Mouse (Mus musculus): Measurements from ENCODE around the gene Erg28.
A peak's percentile ranks its signal among the peaks of the same experiment; 100 is the strongest.

Gene Erg28

DNA sequence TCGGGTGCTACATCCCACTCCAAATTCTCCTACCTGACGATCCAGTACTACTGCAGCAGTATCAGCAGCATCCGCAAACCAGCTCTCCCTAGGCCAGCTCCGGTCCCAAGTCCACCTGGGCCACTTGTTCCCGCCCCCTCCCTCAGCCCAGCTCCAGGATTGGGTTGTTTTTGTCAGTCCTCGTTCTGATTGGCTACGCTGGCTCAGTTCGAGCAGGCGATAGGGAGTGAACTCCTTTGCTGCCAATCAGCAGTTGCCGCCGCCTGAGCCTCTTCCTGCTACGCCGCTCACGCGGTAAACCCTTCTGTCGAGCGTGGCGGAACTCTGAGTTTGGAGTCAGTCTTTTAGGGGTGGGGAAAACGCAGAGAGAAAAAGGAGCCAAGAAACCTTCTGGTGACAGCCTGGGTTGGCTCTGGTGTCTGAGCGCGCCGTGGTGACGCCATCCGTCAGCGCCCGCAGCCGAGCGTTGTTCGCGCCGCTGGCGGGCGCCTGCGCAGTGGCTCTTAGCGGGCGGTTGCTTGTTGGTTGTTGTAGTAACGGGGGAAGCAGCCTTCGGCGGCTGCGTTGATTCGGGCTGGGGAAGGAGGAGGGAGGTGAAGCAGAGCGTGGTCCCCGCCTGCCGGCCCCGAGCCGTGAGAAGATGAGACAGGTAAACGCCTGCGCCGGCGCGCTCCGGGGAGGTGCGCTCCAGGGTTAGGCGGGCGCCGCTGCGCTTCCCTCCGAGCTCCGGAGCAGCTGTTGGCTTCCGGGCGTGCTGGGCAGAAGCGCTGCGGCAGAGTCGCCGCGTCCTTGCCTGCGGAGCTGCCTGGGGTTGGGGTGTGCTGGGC is at the start of gene Erg28, which contains the start of gene Ttll5:
Gene Erg28, minus strand, starts transcription at position 113 of the 827 bp plus-strand sequence.
Gene Ttll5, plus strand, starts transcription at position 222 of the 827 bp plus-strand sequence.
- DNase-seq (ENCODE audit: low spot score): peak; percentile 94

DNA sequence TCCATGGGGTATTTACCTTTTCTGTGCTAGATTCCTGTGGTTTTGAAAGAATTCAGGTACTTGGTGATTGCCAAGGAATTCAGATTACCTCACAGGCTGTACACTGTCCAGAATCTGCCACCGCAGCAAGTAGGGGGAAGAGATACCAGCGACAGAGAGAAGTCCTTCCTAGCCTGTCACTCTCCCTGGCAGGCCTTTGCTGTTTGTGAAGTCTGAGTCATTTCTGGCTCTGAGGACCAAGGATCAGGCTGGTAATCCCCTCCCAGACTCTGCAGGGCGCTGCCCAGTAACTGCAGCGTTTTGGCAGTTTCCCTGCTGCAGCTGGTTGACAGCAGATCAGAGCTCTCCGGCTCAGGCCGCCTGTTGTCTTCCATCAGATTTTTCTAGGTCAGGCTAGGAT is 45.1 kb upstream of the Erg28 start:
- no peak for DNase-seq (ENCODE audit: low spot score)

- peak; percentile 21 for DNase-seq (ENCODE audit: low spot score)
Measured at GRCm38 (mm10) chr12:85867125-85867524, 42.8 kb upstream of the Erg28 start.

DNA sequence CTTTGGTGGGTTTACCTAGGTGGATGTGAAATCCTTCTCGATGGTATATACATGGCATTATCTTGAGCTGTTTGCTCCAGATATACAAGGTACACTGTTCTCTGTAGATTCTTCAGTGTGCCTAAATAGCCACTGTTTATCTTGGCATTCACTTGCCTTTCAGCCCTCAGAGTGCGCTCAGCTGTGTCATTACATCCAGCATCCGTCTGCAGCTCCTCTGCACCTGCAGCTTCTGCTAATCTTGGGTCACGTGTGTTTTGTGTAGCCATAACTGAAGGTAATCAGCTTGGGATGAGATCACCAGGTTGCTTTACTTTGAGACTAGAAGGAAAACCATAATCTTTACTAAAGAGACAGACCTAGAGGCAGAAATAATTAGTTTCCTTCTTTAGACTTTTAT is 42.3 kb upstream of the Erg28 start:
- DNase-seq (ENCODE audit: low spot score): no peak

DNA sequence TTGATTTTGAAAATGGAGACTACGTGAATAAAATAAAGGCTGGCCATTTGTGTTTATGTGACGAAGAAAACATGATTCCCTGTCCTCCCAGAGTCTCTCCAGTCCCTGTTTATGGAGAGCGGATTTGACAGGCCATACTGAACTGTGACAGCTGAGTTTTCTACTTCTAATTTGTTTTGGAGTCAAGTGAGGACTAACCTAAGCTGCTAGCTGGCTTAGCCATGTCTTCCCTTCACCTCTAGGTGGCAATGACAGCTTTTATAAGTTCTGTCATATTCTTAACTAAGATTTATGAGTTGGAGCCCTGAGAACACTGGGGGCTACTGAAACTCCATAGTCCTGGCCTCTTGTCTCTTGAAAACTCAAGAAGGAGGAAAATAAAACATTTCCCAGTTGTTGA is 41.2 kb upstream of the Erg28 start:
- DNase-seq (ENCODE audit: low spot score): peak; percentile 16

DNA sequence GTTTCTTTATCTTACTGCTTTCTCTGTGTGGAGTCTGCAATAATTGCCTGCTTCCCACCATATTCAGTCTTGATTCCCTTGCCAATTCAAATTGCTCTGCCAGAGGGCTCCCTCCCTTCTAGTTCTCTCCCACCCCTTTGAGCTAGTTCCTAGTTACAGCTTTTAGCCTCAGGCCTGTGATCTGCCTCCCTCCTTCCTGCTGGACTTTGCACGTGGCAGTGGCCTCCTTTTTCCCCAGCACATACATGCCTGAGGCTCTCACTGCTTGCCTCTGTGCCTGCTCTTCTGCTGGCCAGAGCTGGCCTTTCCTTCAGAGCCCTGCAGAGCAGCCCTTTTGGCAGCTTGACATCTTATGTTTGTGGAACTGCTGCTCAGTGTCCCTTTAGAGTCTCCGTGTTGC is 38.2 kb upstream of the Erg28 start:
- DNase-seq (ENCODE audit: low spot score): no peak

DNA sequence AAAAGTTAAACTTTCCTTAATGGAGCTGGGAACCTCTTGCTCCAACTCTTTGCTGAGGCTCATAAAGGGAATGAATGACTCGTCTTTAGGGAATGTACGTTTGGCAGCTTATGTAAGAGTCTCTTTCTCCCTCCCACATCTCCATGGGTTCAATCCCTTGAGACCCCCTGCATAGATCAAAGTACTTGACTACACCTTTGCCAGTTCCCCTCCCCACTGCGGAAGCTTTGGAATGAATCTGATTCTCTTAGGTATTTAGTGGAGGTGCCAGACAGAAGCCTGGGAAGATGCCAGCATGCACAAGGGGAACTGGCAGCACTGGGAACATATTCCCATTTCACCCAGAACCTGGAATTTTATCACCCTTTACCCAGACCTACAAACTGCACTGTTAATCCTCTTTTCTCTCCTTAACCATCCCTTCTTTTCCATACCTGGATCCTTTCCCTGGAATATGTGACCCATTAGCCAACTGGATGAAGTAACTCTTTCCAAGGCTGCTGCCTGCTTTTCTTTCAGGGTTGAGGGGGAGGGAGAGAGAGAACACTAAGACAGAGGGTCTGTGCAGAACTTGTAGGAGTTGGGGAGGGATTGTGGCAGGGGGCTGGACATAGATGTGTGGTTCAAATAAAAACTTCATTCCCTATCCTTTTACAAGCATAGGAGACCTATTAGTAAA is 35.3 kb upstream of the Erg28 start:
- DNase-seq (ENCODE audit: low spot score): no peak

DNA sequence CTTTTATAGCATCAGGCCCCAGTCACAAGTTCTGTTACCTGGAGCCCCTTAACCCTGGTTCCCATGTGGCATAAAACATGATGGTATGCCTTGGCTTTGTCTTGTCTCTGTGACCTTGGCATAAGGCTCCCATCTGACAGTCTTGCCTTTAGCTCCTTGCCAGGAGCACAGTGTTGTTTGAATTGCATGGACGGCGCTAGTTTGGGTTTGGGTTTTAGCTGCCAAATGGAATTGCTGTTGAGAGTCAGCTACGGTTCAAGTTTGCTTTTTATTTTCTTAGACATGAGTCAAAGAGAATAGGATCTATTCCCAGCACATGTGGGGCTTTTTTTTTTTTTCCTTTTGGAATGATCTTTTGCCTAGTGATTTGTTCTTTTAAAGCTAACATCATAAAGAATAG is 34.8 kb upstream of the Erg28 start:
- DNase-seq (ENCODE audit: low spot score): no peak

GRCm38 (mm10) chr12:85857300-85857699 is 33.0 kb upstream of the Erg28 start:
- DNase-seq (ENCODE audit: low spot score): no peak

DNA sequence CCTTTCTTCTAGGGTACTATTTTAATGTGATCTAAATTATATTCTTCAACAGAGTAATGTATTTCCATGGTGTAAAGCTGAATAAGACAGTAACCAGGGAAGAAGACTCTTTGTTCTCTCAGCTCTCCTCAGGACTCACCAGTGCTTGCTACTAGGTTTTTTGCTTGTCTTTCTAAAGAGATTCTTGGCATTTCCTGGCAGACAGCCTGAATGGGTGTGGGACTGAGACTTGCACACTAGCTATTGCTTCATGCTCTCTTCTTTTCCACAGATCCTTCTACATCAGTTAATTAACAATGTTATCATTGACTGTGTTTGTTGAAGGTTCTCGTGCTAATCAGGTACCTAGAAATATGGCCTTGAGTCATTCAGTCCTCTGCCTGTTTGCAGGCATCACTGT is 29.9 kb upstream of the Erg28 start:
- DNase-seq (ENCODE audit: low spot score): no peak

DNA sequence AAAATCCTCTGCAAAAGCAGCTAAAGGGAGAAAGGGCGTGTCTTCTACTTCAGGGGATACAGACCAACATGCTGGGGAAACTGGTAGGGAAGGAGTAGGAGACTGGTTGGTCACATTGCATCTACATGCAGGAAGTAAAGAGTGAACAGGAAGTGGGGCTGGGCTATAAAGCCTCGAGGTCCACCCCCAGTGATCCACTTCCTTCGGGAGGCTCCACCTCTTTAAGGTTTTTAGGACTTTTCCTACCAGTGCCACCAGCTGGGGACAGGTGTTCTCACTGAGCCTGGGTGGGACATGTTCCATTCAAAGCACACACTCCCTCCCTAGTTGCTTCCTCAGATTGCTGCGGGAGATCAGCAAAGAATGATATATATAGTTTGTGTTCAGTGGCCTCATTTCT is 29.5 kb upstream of the Erg28 start:
- DNase-seq (ENCODE audit: low spot score): no peak

DNA sequence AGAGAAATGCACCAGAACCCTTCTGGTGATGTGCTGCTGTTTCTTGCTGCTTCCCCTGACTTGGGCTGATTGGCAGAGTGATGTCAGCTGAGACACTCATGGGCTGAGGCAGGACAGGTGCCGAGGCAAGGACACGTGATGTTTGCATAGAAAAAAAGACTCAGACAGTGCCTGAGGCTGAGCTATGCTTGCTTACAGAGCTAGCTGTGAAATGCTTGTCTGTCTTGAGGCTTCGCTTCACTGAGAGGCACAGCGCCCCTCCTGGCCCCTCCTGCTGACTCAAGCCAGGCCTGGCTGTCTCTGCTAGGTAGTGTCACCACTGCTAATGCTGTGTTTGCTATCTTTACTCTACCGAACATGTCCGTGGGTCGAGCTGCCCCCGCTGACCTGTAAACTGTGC is 26.3 kb upstream of the Erg28 start:
- no peak for DNase-seq (ENCODE audit: low spot score)

GRCm38 (mm10) chr12:85848164-85848958 is 24.0 kb upstream of the Erg28 start:
- DNase-seq (ENCODE audit: low spot score): peak; percentile 58

DNA sequence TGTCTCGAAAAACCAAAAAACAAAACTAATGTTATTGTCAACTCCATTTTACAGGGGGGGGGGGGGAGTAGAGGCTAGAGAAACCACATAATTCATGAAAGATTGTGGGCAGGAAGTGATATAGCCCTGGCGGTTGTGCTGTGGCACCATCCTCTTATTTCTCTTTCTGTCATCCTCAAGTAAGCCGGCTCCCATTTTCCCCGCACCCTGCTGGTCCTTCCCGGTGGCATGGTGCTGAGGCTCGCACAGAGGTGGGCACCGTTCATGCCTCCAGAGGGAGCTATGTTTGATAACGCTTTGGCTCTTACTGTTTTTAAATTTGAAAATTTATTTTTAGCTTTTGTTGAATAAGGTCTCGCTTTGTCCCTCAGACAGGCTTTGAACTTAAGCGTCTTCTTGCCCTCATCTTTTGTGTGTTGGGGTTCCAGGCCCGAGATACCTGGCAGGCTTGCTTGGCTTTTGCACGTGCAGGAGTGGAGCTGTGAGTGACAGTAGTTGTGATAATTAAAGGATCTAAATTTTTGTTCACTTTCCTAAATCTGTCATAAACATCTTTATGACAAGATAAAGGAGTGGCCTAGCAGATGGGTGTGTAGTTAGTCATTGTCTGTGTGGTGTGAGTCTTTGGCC is 15.1 kb upstream of the Erg28 start:
- no peak for DNase-seq (ENCODE audit: low spot score)

DNA sequence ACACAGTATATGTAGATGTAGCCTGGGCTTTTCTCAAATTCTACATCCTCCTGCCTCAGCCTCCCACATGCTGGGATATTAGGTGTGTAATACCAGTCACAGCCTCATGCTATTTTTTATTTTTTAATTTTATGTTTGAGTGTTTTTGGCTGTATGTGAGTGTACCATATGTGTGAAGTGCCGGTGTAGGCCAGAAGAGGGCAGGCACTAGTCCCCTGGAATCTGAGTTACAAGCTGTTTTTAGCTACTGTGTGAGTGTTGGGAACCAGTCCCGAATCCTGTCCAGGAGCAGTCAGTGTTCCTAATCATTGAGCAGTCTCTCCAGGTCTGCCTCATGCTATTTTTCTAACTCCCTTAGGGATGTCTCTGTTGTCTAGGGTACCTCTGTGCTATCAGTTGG is 13.4 kb upstream of the Erg28 start:
- DNase-seq (ENCODE audit: low spot score): no peak

DNA sequence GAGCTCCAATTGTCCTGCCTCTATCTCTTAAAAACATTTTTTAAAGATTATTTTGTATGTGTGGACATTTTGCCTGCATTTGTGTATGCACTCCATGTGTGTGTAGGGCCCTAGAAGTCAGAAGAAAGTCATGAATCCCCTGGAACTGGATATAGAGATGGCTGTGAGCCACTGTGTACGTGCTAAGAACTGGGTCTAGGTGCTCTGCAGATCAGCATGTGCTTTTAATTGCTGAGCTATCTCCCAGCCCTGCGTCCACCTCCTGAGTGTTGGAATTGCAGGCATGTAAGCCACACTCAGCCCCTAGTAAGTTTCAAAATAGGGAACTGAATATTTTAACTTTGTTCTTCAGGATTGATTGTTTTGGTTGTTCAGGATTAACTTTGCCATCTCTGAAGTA is 10.2 kb upstream of the Erg28 start:
- no peak for DNase-seq (ENCODE audit: low spot score)

DNA sequence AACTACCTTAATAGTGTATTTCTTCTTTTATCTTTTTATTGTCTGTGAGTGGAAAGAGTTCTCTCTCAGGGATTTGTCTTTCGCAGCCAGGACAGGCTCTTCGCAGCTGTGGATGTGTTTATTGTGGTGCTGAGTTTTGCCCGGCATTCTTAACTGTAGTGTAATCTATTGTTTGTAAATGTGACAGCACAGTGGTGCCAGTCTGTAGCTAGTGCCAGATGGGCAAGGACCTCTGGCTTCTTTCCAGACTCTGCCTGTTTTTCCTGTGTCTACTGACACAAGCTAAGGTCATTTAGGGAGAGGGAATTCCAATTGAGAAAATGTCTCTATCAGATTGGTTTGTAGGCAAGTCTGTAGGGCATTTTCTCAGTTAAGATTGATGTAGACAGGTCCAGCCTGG is 6.3 kb upstream of the Erg28 start:
- DNase-seq (ENCODE audit: low spot score): no peak

- DNase-seq (ENCODE audit: low spot score): no peak
Measured at GRCm38 (mm10) chr12:85829866-85830265, 5.5 kb upstream of the Erg28 start.

GRCm38 (mm10) chr12:85828856-85829255 is 4.5 kb upstream of the Erg28 start:
- DNase-seq (ENCODE audit: low spot score): no peak

DNA sequence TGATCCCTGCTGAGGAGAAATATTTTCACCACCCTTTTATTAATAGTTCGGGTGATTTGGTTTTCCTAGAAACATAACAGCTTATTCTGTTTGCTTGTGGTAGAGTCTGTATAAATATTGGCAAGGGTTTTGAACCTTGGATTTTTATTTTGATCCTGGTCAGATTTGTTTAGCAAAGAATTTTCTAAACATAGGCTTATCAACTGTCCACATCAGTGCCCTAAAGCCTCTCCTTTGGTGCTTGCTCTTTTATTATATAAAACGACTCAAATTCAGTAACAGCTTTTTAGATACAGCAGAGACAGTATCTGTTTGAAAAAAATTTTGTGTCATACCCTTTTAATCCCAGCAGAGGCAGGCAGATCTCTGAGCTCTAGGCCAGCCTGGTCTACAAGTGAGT is 1.5 kb upstream of the Erg28 start:
- no peak for DNase-seq (ENCODE audit: low spot score)

GRCm38 (mm10) chr12:85825361-85825760 is 1.0 kb upstream of the Erg28 start:
- DNase-seq (ENCODE audit: low spot score): no peak

GRCm38 (mm10) chr12:85822051-85822450 is 2.3 kb downstream of the Erg28 start:
- no peak for DNase-seq (ENCODE audit: low spot score)

Measured in embryo, embryonic 10 days (tissue).